Mouse (Mus musculus): ENCODE results near the gene Zbtb16. TPM values are rescaled to one million over a fixed set of nuclear protein-coding genes. Genes with fewer than 3 reads are reported as not detected.

Zbtb16 gene
- total RNA-seq, 2 experiments from 2014 or later, result 103 TPM

GRCm38 (mm10) chr9:48650846-48651245, 185.2 kb downstream of the Zbtb16 start:
- DNase-seq (ENCODE audit: extremely low spot score in 1 of 2, low spot score in 1 of 2), result peak in 1 of 2 experiments; percentile 5

GRCm38 (mm10) chr9:48649851-48650685, 186.0 kb downstream of the Zbtb16 start:
- peak in 1 of 2 experiments; percentile 17 for DNase-seq (ENCODE audit: extremely low spot score in 1 of 2, low spot score in 1 of 2)

GRCm38 (mm10) chr9:48649098-48649766, 186.8 kb downstream of the Zbtb16 start:
- DNase-seq (ENCODE audit: extremely low spot score in 1 of 2, low spot score in 1 of 2), result peak in 1 of 2 experiments; percentile 9

GRCm38 (mm10) chr9:48648285-48649097, 187.5 kb downstream of the Zbtb16 start:
- peak in 1 of 2 experiments; percentile 10 for DNase-seq (ENCODE audit: extremely low spot score in 1 of 2, low spot score in 1 of 2)

GRCm38 (mm10) chr9:48647648-48648284, 188.3 kb downstream of the Zbtb16 start:
- DNase-seq (ENCODE audit: extremely low spot score in 1 of 2, low spot score in 1 of 2), result peak in 1 of 2 experiments; percentile 10

- DNase-seq (ENCODE audit: extremely low spot score in 1 of 2, low spot score in 1 of 2), result peak in 1 of 2 experiments; percentile 16
Measured at GRCm38 (mm10) chr9:48646781-48647647, 189.0 kb downstream of the Zbtb16 start.

- peak; percentile 66 to 71 for DNase-seq (ENCODE audit: extremely low spot score in 1 of 2, low spot score in 1 of 2)
Measured at GRCm38 (mm10) chr9:48646251-48646650, 189.8 kb downstream of the Zbtb16 start.

GRCm38 (mm10) chr9:48645648-48646126, 190.3 kb downstream of the Zbtb16 start:
- peak in 1 of 2 experiments; percentile 6 for DNase-seq (ENCODE audit: extremely low spot score in 1 of 2, low spot score in 1 of 2)

GRCm38 (mm10) chr9:48644926-48645647, 190.9 kb downstream of the Zbtb16 start:
- peak in 1 of 2 experiments; percentile 9 for DNase-seq (ENCODE audit: extremely low spot score in 1 of 2, low spot score in 1 of 2)

GRCm38 (mm10) chr9:48644376-48644775, 191.6 kb downstream of the Zbtb16 start:
- peak in 1 of 2 experiments; percentile 3 for DNase-seq (ENCODE audit: extremely low spot score in 1 of 2, low spot score in 1 of 2)

GRCm38 (mm10) chr9:48641636-48642035, 194.4 kb downstream of the Zbtb16 start:
- no peak for DNase-seq (ENCODE audit: extremely low spot score in 1 of 2, low spot score in 1 of 2)

- DNase-seq (ENCODE audit: extremely low spot score in 1 of 2, low spot score in 1 of 2), result no peak
Measured at GRCm38 (mm10) chr9:48640881-48641280, 195.1 kb downstream of the Zbtb16 start.

- no peak for DNase-seq (ENCODE audit: extremely low spot score in 1 of 2, low spot score in 1 of 2)
Measured at GRCm38 (mm10) chr9:48638176-48638803, 197.7 kb downstream of the Zbtb16 start.

GRCm38 (mm10) chr9:48637161-48637560, 198.9 kb downstream of the Zbtb16 start:
- DNase-seq (ENCODE audit: extremely low spot score in 1 of 2, low spot score in 1 of 2), result no peak

GRCm38 (mm10) chr9:48635576-48636350, 200.3 kb downstream of the Zbtb16 start:
- DNase-seq (ENCODE audit: extremely low spot score in 1 of 2, low spot score in 1 of 2), result no peak

- no peak for DNase-seq (ENCODE audit: extremely low spot score in 1 of 2, low spot score in 1 of 2)
Measured at GRCm38 (mm10) chr9:48633147-48633546, 202.9 kb downstream of the Zbtb16 start.

GRCm38 (mm10) chr9:48619268-48619667, 216.8 kb downstream of the Zbtb16 start:
- DNase-seq (ENCODE audit: extremely low spot score in 1 of 2, low spot score in 1 of 2), result no peak
